Mouse (Mus musculus) E14TG2a.4 (cell line): Measurements from ENCODE around the gene Uqcrq.
"Not testable (repeated sequence)": the region's sequence is repeated elsewhere in the genome, so short reads cannot be mapped to it uniquely, and the experiment has no call there.

Experiments
- CTCF ChIP-seq: conservative IDR thresholded peaks from 2 replicates; pipeline ENCODE4 v1.5.1; 2014; ENCODE audit warnings: low read length
- NANOG ChIP-seq: IDR thresholded peaks from 2 replicates; pipeline ENCODE4 v1.6.1; 2014; ENCODE audit warnings: borderline replicate concordance, low read length, mixed read lengths
- POU5F1 ChIP-seq: IDR thresholded peaks from 2 replicates; pipeline ENCODE4 v1.6.1; 2014; ENCODE audit warnings: low read length, borderline replicate concordance

DNA sequence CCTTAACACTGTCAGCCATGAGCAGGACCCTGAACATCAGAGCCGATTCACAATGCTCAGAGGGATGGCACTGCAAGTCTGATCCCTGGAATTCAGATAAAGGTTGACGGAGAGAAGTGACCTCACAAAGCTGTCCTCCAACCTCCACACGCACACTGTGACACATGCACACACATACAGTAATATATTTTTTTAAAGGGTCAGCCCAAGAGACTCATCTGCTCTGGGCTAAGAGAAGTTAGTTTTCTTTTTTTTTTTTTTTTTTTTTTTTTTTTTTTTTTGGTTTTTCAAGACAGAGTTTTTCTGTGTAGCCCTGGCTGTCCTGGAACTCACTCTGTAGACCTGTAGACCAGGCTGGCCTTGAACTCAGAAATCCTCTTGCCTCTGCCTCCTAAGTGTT, 3.7 kb downstream of the Uqcrq start:
- not testable (repeated sequence) for TF ChIP-seq CTCF, NANOG, POU5F1
